Mouse (Mus musculus) bone marrow macrophage, adult 2 months (primary cell): ENCODE results near the gene Tmprss6.

Experiments
- CTCF ChIP-seq: IDR thresholded peaks from 2 replicates; pipeline ENCODE4 v1.5.1; 2012; ENCODE audit warnings: low read depth, mild to moderate bottlenecking, low read length, moderate library complexity
- POLR2A ChIP-seq: IDR thresholded peaks from 2 replicates; pipeline ENCODE4 v1.6.1; 2012; ENCODE audit warnings: mild to moderate bottlenecking, low read depth, low read length, borderline replicate concordance

DNA sequence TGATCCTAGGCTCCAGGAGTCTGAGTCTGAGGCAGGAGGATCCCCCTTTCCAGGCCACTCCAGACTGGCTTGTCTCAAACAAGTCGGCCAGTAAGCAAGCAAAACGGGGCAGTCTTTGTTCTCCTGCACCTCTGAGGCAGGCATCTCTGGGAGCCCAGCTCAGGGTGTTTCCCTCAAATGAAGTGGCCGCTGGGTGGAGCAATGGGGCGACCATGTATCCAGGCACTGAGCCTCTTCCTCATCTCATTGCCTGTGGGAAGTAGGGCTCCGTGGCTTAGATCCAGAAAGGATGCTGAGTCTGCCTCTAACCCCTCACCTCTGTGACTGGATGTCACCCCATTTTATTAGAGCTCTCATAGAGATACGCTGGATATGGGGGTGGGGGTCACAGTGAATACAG lies 1.6 kb downstream of the Tmprss6 start:
- TF ChIP-seq CTCF = no peak
- TF ChIP-seq POLR2A = no peak
